Mouse (Mus musculus): Measurements from ENCODE around the gene Trappc10. TPM values are rescaled to one million over a fixed set of nuclear protein-coding genes. Genes with fewer than 3 reads are reported as not detected.
"Not testable (repeated sequence)": the region's sequence is repeated elsewhere in the genome, so short reads cannot be mapped to it uniquely, and the experiment has no call there.

Gene Trappc10
- total RNA-seq, 2 experiments from 2014 or later = 48.8 to 50.2 TPM

DNA sequence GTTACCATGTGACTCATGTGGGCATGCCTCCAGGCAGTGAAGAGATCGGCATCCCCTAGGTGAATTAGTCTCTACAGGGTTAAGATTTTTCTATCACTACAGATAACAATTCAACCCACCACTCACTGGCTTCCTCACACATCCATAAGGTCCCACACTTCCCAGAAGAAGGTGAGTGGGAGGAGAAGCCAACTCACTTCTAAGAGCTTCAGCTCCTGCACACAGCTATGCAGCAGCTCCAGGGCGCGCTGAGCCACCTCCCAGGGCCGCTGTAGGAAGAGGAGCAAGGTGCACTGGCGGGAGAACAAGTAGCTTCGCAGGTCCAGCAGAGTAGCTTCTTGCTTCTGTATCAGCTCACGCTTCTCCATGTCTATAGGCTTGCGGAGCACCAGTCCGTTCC lies 30.1 kb downstream of the Trappc10 start:
- DNase-seq (ENCODE audit: low spot score in 2 of 2) = no peak

DNA sequence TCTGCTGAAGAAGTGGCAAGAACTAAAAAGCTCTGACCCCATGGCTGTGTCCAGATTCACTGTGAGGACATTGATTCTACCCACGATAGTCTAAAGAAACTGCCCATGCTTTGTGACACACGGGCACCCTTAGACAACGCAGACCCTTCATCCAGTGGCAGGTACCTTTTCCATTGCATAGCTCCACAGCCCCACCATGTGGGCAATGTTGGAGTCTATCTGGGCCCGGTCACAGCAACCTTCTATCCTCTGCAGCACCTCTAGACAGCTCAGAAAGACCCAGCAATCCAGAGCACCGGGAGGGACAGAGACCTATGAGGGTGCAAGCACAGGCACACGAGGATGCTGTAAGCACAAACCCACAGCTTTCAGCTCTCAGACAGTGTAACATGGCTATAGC lies 33.1 kb downstream of the Trappc10 start:
- DNase-seq (ENCODE audit: low spot score in 2 of 2) = no peak

DNA sequence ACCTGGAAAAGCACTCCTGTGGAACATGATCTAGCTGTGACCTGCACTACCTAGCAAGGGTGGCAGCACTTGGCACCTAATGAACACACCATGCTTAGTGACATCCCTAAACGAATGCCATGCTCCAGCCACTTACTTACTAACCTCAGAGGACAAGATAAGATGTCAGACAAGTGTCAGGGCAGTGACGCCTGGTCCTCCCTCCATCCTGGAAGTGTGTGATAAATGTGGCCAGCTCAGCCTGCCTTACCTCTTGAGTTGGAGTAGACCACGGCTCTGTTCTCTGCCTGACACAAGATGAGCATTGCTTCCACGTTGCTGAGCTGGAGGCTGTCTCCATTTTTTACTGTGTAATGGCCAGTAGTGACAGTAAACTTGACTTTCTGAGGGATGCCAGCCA lies 43.3 kb downstream of the Trappc10 start:
- no peak for DNase-seq (ENCODE audit: low spot score in 2 of 2)

DNA sequence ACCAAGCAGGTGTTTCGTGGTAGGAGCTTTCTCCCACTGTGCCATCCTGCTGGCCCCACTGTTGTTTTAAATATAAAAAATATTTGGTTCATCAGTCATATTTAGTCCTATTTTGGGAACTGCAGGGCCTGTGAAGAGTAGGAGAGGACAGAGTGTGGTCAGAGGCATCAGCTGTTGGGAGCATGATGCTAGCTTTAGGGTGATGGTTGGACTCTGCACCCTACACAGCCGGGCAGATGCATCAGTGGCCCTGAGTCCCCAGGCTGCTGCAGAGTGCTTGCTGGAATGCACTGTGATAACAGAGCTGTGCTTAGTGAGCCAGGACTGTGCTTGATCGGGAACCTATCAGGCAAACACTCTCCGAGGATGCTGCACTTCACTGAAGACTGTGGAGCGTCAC lies 51.5 kb downstream of the Trappc10 start:
- no peak for DNase-seq (ENCODE audit: low spot score in 2 of 2)

DNA sequence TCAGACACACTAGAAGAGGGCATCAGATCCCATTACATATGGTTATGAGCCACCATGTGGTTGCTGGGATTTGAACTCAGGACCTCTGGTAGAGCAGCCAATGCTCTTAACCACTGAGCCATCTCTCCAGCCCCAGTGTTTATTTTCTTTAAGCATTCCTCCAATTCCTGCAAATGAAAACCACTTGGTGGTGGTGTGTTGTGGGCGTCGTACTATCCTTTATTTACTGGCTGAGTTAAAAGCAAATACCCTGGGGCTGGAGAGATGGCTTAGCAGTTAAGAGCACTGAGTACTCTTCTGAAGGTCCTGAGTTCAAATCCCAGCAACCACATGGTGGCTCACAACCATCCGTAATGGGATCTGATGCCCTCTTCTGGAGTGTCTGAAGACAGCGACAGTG lies 58.4 kb downstream of the Trappc10 start:
- DNase-seq (ENCODE audit: low spot score in 2 of 2) = not testable (repeated sequence)

DNA sequence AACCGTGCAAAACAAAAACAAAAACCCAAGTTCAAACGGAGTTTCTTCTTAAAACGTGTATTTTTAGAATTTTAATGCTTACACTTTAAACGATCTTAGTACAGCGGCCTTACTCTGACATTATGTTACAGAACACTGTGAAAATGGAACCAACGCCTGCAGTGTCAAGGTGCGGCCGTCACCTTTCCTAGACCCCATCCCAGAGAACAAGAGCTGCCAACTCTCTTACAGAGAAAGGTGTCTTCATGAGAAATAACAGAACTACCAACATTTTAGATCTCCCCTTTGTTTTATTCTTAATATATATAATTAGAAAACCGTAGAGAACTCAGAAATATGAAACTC lies 59.1 kb downstream of the Trappc10 start:
- no peak for DNase-seq (ENCODE audit: low spot score in 2 of 2)

DNA sequence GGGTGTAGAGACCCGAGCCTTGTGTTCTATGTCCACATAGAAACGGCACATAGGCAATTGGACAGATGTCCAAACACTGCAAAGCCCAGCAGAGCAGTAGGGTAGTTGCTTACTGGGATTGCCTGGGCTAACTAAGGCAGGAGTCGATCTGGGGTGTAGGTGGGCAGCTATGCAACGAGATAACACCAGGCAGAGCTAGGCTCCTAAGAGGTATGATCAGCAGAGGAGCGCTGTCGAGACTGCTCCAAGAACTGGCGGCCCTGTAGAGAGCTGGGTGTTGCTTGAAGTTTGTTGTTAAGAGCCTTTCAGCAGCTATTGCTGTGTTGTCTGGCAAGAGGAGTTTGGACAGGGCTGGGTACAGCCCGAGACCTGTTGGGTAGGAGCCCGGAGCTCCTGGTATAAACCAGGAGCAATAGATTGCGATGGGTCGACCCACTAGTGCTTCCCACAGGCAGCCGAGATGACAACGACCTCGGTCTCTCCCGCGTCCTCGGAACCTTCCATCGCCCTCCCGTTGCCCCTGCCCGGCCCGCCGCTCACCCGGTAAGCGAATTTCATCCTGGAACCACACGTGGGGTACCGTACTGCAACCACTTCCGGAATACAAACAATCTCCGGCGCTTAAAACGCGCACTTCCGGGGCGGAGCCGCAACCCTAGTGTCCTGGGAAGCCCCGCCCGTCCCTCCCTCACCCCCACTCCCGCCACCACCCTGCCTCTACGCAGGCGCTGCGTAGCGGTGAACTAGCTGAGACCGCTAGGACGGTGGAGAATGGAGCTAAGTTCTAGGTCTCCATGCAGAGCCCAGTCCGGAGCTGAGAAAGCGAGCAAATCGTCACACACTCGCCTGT lies 59.7 kb downstream of the Trappc10 start, which contains the start of gene Pwp2:
Gene Pwp2, minus strand, starts transcription at position 619 of the 850 bp plus-strand sequence.
- peak; percentile 59 to 79 for DNase-seq (ENCODE audit: low spot score in 2 of 2)

DNA sequence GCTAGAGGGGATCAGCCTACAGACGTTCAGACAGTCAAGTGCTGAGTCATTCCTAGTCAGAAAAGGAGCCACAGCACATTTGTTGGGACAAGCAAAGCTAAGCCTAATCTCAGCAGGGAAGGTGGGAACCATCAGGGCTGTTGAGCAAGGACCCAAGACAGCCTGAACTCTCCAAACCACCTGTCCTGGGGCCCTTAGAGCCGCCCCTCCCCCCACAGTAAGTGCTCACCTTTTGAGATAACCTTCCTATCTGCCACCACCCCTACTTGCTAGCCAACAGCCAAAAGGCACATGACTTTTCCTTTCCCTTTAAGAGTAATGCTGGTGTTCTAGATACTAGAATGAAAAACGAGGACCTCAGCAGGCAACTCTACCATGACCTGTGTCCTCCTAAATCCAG lies 60.9 kb downstream of the Trappc10 start:
- DNase-seq (ENCODE audit: low spot score in 2 of 2) = no peak

DNA sequence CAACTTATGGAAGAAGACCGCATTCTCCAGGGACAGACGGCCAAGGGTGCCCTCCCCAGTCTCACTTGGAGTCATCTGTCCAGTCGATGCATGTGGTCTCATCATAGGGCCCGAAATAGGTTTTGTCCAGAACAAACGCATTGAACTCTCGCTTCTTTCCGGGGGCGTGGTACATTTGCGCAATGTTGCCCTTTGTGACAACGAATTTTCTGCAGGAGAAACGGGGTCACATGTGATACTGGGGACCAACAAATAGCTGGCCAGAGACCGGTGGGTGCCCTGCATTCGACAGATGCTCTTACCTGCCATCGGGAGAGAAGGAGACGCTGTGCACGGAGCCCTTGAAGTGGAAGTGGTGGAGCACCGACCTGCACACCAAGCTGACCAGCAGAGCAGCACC lies 62.1 kb downstream of the Trappc10 start:
- DNase-seq (ENCODE audit: low spot score in 2 of 2) = no peak

DNA sequence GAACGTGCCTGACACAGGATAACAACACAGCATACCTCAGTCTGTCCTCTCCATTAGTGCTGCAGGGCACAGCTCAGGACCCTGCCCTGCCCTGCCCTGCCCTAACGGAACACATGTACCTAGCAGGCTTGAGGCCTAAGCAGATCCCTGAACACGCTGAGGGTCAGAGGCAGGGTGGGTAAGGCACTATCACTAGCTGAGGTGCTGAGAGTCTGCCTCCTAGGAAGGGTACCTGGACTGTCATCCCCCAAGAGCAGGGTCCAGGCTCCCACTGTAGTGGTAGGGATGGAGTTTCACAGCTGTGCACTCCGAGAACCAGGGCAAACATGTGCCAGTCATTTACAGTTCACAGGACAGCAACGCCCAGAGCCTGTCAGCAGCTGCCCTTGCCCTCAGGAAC lies 70.0 kb downstream of the Trappc10 start:
- DNase-seq (ENCODE audit: low spot score in 2 of 2) = no peak

DNA sequence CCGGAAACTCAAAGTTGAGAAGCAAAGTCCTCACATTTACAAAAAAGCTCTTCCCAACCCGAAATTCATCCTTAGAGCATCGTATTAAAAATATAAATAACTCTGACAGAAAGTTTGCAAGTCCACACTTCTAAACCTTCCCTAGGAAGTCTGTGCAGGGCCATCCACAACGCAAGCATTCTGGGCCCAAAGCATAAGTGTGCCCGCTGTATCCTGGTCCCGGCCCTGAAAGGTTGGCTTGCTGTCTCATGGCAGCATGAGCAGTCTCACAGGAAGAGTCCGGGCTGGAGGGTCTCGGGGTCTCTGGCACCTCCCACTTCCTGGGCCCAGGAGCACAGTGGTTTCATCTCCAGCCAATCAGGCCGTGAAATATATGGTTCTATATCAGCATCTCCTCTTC lies 72.9 kb downstream of the Trappc10 start:
- no peak for DNase-seq (ENCODE audit: low spot score in 2 of 2)

DNA sequence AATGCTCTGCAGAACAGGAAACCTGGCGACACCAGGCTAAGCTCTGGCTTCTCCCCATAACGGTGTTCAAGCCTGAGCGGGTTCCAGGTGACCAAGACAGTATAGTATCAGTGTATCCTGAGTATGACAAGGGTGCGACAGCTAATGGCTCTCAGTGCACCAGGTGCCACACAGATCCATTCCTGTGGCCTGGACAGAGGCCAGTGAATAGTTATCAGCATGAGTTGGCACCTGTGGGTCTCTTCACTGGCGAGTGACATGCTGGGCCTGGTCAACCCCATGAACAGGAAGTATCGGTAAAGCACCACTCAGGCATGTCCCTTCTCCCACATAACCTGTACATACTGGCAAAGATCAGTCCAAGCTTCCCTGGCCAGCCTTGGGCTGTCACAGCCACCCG lies 73.4 kb downstream of the Trappc10 start:
- DNase-seq (ENCODE audit: low spot score in 2 of 2) = no peak

DNA sequence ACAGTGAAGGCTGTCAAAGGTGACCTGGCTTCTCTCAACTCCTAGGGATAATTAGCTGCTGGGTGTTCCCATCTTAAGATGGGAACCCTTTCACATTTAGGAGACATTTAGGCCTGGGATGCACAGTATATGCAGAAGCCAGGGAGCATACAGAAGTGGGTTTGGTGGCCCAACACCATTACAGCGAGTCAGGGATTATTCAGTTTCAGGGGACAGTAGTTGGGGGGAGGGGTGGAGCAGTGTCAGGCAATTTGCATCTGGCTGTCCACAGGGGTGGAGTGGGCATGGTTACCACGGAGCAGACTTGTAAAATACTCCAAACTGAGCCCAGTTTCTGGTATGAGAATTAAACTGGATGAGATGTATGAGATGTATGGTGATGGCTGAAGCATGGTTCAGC lies 74.0 kb downstream of the Trappc10 start:
- DNase-seq (ENCODE audit: low spot score in 2 of 2) = no peak

DNA sequence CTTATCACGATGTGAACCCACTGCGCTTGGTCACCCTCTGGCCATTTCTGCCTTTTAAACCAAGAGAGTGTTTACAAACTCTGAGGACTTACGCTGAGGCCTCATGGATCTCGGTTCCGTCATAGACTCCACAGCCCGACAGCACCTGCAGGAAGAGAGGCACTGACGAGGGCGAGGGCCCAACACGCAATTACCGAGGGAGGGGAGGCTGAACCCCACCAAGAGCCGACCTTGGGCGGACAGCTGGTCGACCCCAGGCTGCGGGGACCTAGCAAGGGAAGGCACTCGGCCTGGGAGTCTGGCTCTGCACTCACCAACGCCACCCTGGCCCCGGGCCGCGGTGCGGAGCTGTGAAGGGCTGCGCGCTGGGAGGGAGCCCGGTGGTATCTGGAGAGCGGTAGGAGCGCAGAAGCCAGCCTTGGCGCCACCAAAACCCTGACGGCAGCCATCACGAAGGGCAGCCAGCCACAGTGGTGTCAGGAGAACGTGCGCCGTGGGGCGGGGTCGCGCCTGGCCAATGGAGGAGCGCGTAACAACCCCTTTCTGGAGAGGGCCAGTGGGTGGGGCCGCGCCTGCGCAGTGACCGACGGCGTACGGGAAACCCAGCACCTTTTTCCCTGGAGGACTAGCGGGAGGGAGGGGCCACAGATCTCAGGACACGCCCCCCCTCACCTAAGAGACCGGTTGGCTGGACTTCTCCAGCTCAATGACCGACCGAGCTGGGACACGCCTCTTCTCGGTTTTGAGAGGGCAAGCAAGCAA lies 75.0 kb downstream of the Trappc10 start, which contains the start of gene D10Jhu81e:
Gene D10Jhu81e, minus strand, starts transcription at position 502 of the 762 bp plus-strand sequence.
- DNase-seq (ENCODE audit: low spot score in 2 of 2) = peak; percentile 99 to 100

DNA sequence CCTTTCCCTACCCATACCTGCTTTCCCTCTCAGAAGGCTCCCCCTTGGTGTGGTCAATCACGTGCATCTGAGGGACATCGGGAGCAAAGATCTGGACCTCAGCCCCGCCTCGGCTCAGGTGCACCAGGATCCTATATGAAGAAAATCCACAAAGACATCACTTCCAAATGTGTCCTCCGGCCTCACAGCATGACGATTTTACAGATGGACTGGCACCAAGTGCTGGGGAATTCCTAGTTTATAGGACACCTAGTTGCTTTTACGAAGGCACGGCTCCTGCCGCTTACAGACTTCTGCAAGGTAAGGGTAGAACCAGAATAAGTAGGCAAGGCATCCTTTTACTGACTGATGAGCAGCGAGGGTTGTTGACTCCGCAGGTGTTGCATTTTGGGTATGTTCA lies 75.6 kb downstream of the Trappc10 start:
- DNase-seq (ENCODE audit: low spot score in 2 of 2) = no peak

DNA sequence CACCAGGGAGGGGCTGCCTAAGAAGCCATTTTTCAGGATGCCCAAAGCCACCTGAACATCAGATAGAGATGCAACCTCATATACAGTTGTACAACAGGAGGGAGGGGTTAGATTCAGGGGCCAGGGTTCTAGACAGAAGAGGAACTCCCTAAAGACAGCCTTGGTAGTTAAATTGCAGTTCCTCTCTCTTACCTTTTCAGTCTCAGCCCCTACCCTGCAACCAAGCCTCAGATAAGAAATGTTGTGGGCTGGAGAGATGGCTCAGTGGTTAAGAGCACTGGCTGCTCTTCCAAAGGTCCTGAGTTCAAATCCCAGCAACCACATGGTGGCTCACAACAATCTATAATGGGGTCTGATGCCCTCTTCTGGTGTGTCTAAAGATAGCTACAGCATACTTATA lies 76.7 kb downstream of the Trappc10 start:
- no peak for DNase-seq (ENCODE audit: low spot score in 2 of 2)

DNA sequence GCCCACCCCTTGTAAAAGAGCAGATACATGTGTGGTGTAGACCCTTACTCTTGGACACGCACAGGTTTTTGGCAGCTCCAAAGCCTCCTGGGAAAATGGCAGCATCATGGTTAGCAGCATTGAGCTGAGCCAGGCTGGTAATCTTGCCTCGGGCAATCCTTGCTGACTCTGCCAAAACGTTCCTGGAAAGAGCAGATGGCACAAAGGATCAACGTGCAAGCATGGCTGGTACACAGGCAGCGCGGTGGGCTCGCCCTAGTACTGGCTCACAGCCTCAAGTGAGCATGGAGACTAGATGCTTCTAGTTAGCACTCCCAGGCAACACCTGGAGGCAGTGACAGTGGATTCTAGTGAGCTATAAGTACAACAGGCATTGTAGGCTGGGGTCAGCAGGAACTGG lies 77.1 kb downstream of the Trappc10 start:
- DNase-seq (ENCODE audit: low spot score in 2 of 2) = no peak

DNA sequence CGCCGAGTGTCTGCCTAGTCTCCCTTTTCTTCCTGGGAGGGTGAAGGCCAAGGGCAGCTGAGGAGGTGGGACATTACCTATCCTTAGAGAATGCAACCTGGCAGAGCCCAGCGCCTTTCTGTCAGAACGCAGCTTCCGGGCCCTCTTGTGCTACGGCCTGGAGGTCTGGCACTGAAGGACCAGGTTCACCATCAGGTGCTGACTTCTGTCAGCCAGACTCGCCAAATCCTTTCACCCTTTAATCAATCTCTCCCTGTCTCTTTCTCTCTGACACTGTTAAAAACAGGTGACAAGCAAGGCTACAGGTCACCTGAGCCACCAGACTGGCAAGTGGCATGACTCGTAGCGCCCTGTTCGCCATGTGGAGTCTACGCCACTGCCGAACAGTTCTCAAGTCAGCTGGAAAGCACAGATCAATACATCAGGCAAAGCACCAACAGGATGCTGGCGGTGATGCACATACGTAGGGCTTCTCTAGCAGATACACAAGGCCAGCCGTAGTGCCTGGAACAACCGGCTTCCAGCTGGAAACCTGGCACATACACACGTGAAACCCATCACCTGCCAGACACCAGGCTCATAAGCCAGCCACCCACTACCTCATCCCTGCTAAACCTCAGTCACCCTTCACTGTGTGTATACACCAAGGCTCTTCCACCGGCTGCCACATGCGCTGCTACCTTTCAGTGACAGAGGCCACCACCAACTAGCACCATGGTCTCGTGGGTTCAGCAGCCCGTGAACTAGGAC lies 79.0 kb downstream of the Trappc10 start:
- no peak for DNase-seq (ENCODE audit: low spot score in 2 of 2)

DNA sequence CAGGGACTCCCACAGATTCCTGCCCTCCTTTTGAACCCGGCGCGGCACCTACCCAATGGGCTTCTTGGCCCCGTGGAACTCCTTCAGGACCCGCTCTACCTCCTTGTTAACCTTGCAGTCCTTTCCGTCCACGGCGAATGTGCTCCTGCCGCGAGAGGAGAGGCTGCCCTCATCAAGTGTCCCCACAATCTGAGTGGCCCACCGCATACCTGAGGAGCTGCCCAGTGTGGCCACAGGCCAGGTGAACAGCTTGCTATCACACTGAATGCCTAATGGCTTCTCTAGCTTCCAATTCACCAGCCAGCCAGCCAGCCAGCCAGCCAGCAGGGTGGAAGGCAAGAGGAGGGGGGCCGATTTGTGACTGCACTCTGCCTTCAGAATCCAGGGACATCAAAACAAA lies 79.7 kb downstream of the Trappc10 start:
- no peak for DNase-seq (ENCODE audit: low spot score in 2 of 2)

DNA sequence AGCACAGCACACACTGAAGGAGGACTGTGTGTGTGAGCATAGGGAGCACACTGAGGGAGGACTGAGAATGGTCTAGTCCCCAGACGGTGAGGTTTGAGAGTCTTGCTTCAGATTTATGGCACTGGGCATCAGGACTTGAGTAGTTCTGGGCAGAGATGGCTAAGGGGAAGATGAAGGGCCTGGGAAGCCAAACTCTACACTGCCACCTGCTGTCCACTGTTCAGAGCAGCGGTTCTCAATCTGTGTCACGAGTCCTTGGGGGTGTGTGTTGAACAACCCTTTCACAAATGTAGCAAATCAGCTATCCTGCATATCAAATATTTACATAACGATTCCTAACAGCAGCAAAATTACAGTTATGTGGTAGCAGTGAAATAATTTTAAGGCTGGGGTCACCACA lies 80.5 kb downstream of the Trappc10 start:
- peak in 1 of 2 experiments; percentile 49 for DNase-seq (ENCODE audit: low spot score in 2 of 2)

DNA sequence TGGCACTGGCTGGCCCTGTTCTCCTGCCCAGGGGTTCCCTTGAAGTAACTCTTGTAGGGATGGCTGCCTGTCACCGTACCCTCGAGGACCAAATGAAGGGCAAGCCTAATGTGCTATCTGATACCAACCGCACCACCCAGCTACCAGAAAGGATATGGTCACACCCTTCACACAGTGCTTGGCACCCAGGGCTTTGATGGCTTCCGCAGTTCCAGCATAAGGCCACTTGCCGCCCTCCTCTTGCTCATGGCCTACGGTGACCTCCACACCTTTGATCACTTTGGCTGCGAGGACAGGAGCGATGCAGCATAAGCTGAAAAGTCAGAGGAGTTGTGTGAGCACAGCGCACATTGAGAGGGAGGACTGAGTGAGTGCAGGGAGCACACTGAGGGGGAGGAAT lies 81.2 kb downstream of the Trappc10 start:
- no peak for DNase-seq (ENCODE audit: low spot score in 2 of 2)

DNA sequence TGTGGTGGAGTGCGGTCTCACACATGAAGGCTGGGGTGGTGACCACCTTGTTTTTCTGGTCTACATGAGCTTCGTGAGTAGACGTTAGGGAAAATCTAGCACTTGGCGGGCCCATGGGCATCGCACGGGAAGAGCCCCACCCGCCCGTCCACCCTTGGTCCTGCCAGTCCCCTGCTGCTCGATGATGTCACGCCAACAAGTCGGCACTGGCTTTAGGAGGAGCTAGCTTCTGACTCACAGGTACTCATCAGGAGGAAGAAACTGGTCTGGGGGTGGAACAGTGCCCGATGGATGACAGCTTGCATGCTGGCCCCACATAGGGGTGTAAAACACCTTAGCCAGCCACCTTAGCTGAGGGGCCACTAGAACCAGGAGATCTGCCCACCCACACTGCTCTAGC lies 81.8 kb downstream of the Trappc10 start:
- DNase-seq (ENCODE audit: low spot score in 2 of 2) = no peak

Data from adrenal gland, postnatal 4 days (tissue).